10 mouse cellular contexts compared by ENCODE assay signal in genomic region chr17:56109219-56110051, GRCm38 (mm10). TPM values are rescaled to one million over a fixed set of nuclear protein-coding genes. Genes with fewer than 3 reads are reported as not detected.
DNase-seq lines count a peak whose midpoint lies in the region; ATAC-seq lines count a peak whose summit lies in the region.
"Had no signal": no experiment of that assay in that cellular context is flagged by ENCODE, and none has a peak within 500 bp of the region (broad histone marks: within the 10 kb centered on the region; RNA-seq: fewer than 3 reads in every experiment).

TSS of gene Plin4 (minus strand) at chr17:56109803.

- no peaks in the 10 kb centered on the region for H3K27me3 ChIP-seq in midbrain, embryonic 13.5 days
- H3K27me3 ChIP-seq in midbrain, embryonic 14.5 days (ENCODE audit: control insufficient read depth, insufficient read depth, low read length), result no peaks in the 10 kb centered on the region
- no peaks in the 10 kb centered on the region for H3K27me3 ChIP-seq in stomach, embryonic 14.5 days (ENCODE audit: control insufficient read depth, insufficient read depth, low read length)

- DNase-seq in midbrain, embryonic 14.5 days, result no peak
- peak; percentile 45 for DNase-seq in brain, adult 2 months (ENCODE audit: low read depth, low spot score)
- DNase-seq in heart, adult 8-10 months (ENCODE audit: low spot score), result no peak
- DNase-seq in spleen, postnatal 4 days (ENCODE audit: low spot score in 2 of 2), result no peak
- no peak for DNase-seq in cerebellum, adult 9-10 months
- no peak for DNase-seq in B cell, adult 2 months
- DNase-seq: thymus, postnatal 4 days had no signal

- H3K9ac ChIP-seq in midbrain, embryonic 13.5 days (replicated peaks), result no peak within 1 kb of the TSS
- H3K9ac ChIP-seq in midbrain, embryonic 14.5 days (replicated peaks; ENCODE audit: low read length), result no peak within 1 kb of the TSS
- no peak within 1 kb of the TSS for H3K9ac ChIP-seq in stomach, embryonic 14.5 days (replicated peaks; ENCODE audit: low read depth, low read length)

- H3K9me3 ChIP-seq in midbrain, embryonic 13.5 days, result no peaks in the 10 kb centered on the region
- H3K9me3 ChIP-seq in midbrain, embryonic 14.5 days (ENCODE audit: control insufficient read depth, low read length), result no peaks in the 10 kb centered on the region
- no peaks in the 10 kb centered on the region for H3K9me3 ChIP-seq in stomach, embryonic 14.5 days (ENCODE audit: control insufficient read depth, low read depth, low read length)
- H3K9me3 ChIP-seq: midbrain, embryonic 10.5 days had no signal

- WGBS in midbrain, embryonic 13.5 days, result 71% methylated on average over 10 of the region's 10 CpGs
- 64% methylated on average over 10 of the region's 10 CpGs for WGBS in midbrain, embryonic 14.5 days
- WGBS in stomach, embryonic 14.5 days, result 45% methylated on average over 10 of the region's 10 CpGs

- ATAC-seq in midbrain, embryonic 13.5 days, result 0 out of 2 replicates have a peak, but pooled peaks have one; percentile 32
- no peak for ATAC-seq in midbrain, embryonic 14.5 days (ENCODE audit: low FRiP score, low TSS enrichment)
- ATAC-seq in stomach, embryonic 14.5 days (ENCODE audit: insufficient number of reproducible peaks, insufficient read depth, low FRiP score, low read depth), result 0 out of 2 replicates have a peak, but pooled peaks have one; percentile 17

- no peak within 1 kb of the TSS for H3K4me2 ChIP-seq in midbrain, embryonic 13.5 days (replicated peaks)
- H3K4me2 ChIP-seq in midbrain, embryonic 14.5 days (ENCODE audit: low read length), result no peak within 1 kb of the TSS
- no peak within 1 kb of the TSS for H3K4me2 ChIP-seq in stomach, embryonic 14.5 days (replicated peaks; ENCODE audit: low read depth, low read length)

- no peaks in the 10 kb centered on the region for H3K4me1 ChIP-seq in midbrain, embryonic 13.5 days (replicated peaks)
- H3K4me1 ChIP-seq in midbrain, embryonic 14.5 days (ENCODE audit: control insufficient read depth, insufficient read depth, low read length), result no peaks in the 10 kb centered on the region
- no peaks in the 10 kb centered on the region for H3K4me1 ChIP-seq in stomach, embryonic 14.5 days (ENCODE audit: control insufficient read depth, insufficient read depth, low read length)

- 0 out of 2 replicates have a peak, but pooled peaks cover 4% of the 10 kb centered on the region for H3K36me3 ChIP-seq in midbrain, embryonic 13.5 days
- H3K36me3 ChIP-seq in midbrain, embryonic 14.5 days (ENCODE audit: control insufficient read depth, insufficient read depth, low read length), result no peaks in the 10 kb centered on the region
- no peaks in the 10 kb centered on the region; the same call in 1 of the 2 replicates for H3K36me3 ChIP-seq in stomach, embryonic 14.5 days (ENCODE audit: control insufficient read depth, insufficient read depth, low read length)
- H3K36me3 ChIP-seq: midbrain, embryonic 10.5 days had no signal

- H3K27ac ChIP-seq in midbrain, embryonic 13.5 days, result no peak within 1 kb of the TSS
- no peak within 1 kb of the TSS for H3K27ac ChIP-seq in midbrain, embryonic 14.5 days (replicated peaks; ENCODE audit: low read depth, low read length)
- H3K27ac ChIP-seq in stomach, embryonic 14.5 days (ENCODE audit: low read length), result peak within 1 kb of the TSS; percentile 1; the same call in 1 of the 2 replicates
- H3K27ac ChIP-seq: midbrain, embryonic 10.5 days had no signal

- H3K4me3 ChIP-seq in midbrain, embryonic 13.5 days (replicated peaks), result no peak within 1 kb of the TSS
- no peak within 1 kb of the TSS for H3K4me3 ChIP-seq in midbrain, embryonic 14.5 days (replicated peaks; ENCODE audit: low read depth, low read length)
- no peak within 1 kb of the TSS for H3K4me3 ChIP-seq in stomach, embryonic 14.5 days (ENCODE audit: low read depth, low read length)
- H3K4me3 ChIP-seq: midbrain, embryonic 10.5 days had no signal

RNA-seq across cellular contexts. Expression of gene Plin4, which starts in this region (rescaled TPM):
- 0.04 and 0.11 TPM in 2 replicates for polyA plus RNA-seq in midbrain, embryonic 13.5 days (2015; fragmentation: Nextera tagmentation; extraction: Ambion mirVana)
- polyA plus RNA-seq in midbrain, embryonic 14.5 days (2014; fragmentation: Nextera tagmentation; extraction: Ambion mirVana), result 0.13 TPM in 2 replicates
- 100 to 1,000 TPM; 140 to 200 (median 164) TPM for total RNA-seq in heart, adult 8-10 months (2022)
- polyA plus RNA-seq in stomach, embryonic 14.5 days (2014; fragmentation: Nextera tagmentation; extraction: Ambion mirVana), result 0.15 and 0.27 TPM in 2 replicates

Comparison
In these comparisons a context has a peak if more than half of its experiments do, and no peak if none do; other contexts are left out.
1. Peak in ATAC-seq in midbrain, embryonic 13.5 days; RNA of the gene not detected or under 1 TPM.
2. Peak in ATAC-seq and H3K27ac ChIP-seq in stomach, embryonic 14.5 days; RNA of the gene not detected or under 1 TPM.